Mouse (Mus musculus) neural tube, embryonic 15.5 days (tissue): Measurements from ENCODE around the gene Guca1b. TPM values are rescaled to one million over a fixed set of nuclear protein-coding genes. Genes with fewer than 3 reads are reported as not detected.

Experiments
- ATAC-seq: fragments of 200-750 bp; cut with Nextera tagmentation; 2 replicates; pipeline ENCODE4 v1.8.0; 2017; ENCODE audit warnings: mild to moderate bottlenecking, moderate TSS enrichment, moderate library complexity; ENCODE audit not compliant: low FRiP score
- H3K27ac ChIP-seq: fragments of 300-500 bp; sonication (generic); replicated peaks from 2 replicates; pipeline ENCODE4 v1.5.1; 2015; ENCODE audit warnings: mild to moderate bottlenecking, inconsistent platforms
- H3K27me3 ChIP-seq: fragments of 300-500 bp; sonication (generic); replicated peaks from 2 replicates; pipeline ENCODE4 v1.6.1; 2015; ENCODE audit warnings: inconsistent platforms
- H3K36me3 ChIP-seq: fragments of 300-500 bp; sonication (generic); 2 replicates; pipeline ENCODE4 v1.6.1; 2015; ENCODE audit warnings: inconsistent platforms
- H3K4me1 ChIP-seq: fragments of 300-500 bp; sonication (generic); 2 replicates; pipeline ENCODE4 v1.6.1; 2015; ENCODE audit warnings: inconsistent platforms
- H3K4me2 ChIP-seq: fragments of 300-500 bp; sonication (generic); 2 replicates; pipeline ENCODE4 v1.6.1; 2015; ENCODE audit warnings: inconsistent platforms, mild to moderate bottlenecking, moderate library complexity
- H3K4me3 ChIP-seq: fragments of 300-500 bp; sonication (generic); replicated peaks from 2 replicates; pipeline ENCODE4 v1.5.1; 2015; ENCODE audit warnings: mild to moderate bottlenecking, inconsistent platforms
- H3K9ac ChIP-seq: fragments of 300-500 bp; sonication (generic); replicated peaks from 2 replicates; pipeline ENCODE4 v1.6.1; 2015; ENCODE audit warnings: mild to moderate bottlenecking, inconsistent platforms
- H3K9me3 ChIP-seq: fragments of 300-500 bp; sonication (generic); replicated peaks from 2 replicates; pipeline ENCODE4 v1.6.1; 2016; ENCODE audit warnings: inconsistent platforms
- WGBS: fragments of 180-500 bp; shearing (Covaris S2); methylation state at CpG from one replicate; pipeline ENCODE4 v1.1.7; 2015; ENCODE audit warnings: mixed read lengths; 5-methylcytosine and 5-hydroxymethylcytosine counted together
- polyA plus RNA-seq: library from polyadenylated mRNA; unstranded; fragments of >200 nt; fragmentation: Nextera tagmentation; extraction: Ambion mirVana; gene quantifications from 2 replicates; pipeline ENCODE4 v1.2.1, GENCODE M21; 2015

Guca1b gene
- polyA plus RNA-seq, 1 experiment from 2014 or later = 0.77 TPM

- 75% methylated on average over 19 of the region's 19 CpGs for WGBS
- ATAC-seq = no peak
- no peaks in the 10 kb centered on the region for H3K36me3 ChIP-seq
These were observed 56.3 kb downstream of the Guca1b start for GRCm38 (mm10) chr17:47441296-47442051.

GRCm38 (mm10) chr17:47442271-47442670, 57.1 kb downstream of the Guca1b start:
- Histone ChIP-seq H3K27me3 (peaks cover 17% of the 10 kb centered on the region), H3K9ac (no peak overlapping the region), H3K4me3 (no peak overlapping the region), H3K27ac (no peak overlapping the region), H3K36me3 (no peaks in the 10 kb centered on the region), H3K4me2 (no peak overlapping the region), H3K4me1 (0 out of 2 replicates have a peak, but pooled peaks cover 8% of the 10 kb centered on the region), H3K9me3 (no peaks in the 10 kb centered on the region)
- no peak for ATAC-seq
- 84% methylated on average over 3 of the region's 3 CpGs for WGBS

More at GRCm38 (mm10) chr17:47441296-47442051, 56.3 kb downstream of the Guca1b start:
- no peaks in the 10 kb centered on the region for H3K9me3 ChIP-seq
- no peak overlapping the region for H3K4me3 ChIP-seq
- no peak overlapping the region for H3K4me2 ChIP-seq
- H3K27ac ChIP-seq = no peak overlapping the region
- peaks cover 25% of the 10 kb centered on the region for H3K27me3 ChIP-seq
- H3K9ac ChIP-seq = no peak overlapping the region
- H3K4me1 ChIP-seq = peaks cover 14% of the 10 kb centered on the region

Other genes with a start within 250 kb of the Guca1b start
- 72.0 and 75.3 TPM in 2 replicates for gene Mrps10, start 16.5 kb upstream of the Guca1b start, polyA plus RNA-seq
- gene Guca1a, start 15.2 kb downstream of the Guca1b start, polyA plus RNA-seq = 0.92 and 1.2 TPM in 2 replicates
- gene AI661453, start 51.2 kb downstream of the Guca1b start, polyA plus RNA-seq = 0.19 and 0.43 TPM in 2 replicates
- gene 1700001C19Rik, start 52.0 kb downstream of the Guca1b start, polyA plus RNA-seq = 0.63 and 0.78 TPM in 2 replicates
- 19.5 and 21.5 TPM in 2 replicates for gene Taf8, start 116.9 kb downstream of the Guca1b start, polyA plus RNA-seq
- gene Ccnd3, start 119.7 kb downstream of the Guca1b start, polyA plus RNA-seq = 76.5 and 139 TPM in 2 replicates
- gene Bysl, start 226.1 kb downstream of the Guca1b start, polyA plus RNA-seq = 34.7 and 37.1 TPM in 2 replicates
- gene Med20, start 226.2 kb downstream of the Guca1b start, polyA plus RNA-seq = 36.9 and 39.8 TPM in 2 replicates
- gene Gm20517, start 226.2 kb downstream of the Guca1b start, polyA plus RNA-seq = 2.5 and 2.9 TPM in 2 replicates
- 6.1 and 6.8 TPM in 2 replicates for gene Usp49, start 245.3 kb downstream of the Guca1b start, polyA plus RNA-seq